Mouse (Mus musculus): ENCODE data around the gene Gp1bb. TPM values are rescaled to one million over a fixed set of nuclear protein-coding genes. Genes with fewer than 3 reads are reported as not detected.

Gp1bb gene
- total and polyA plus RNA-seq, 3 experiments: 0.11 to 0.20 TPM; not detected in 1

DNA sequence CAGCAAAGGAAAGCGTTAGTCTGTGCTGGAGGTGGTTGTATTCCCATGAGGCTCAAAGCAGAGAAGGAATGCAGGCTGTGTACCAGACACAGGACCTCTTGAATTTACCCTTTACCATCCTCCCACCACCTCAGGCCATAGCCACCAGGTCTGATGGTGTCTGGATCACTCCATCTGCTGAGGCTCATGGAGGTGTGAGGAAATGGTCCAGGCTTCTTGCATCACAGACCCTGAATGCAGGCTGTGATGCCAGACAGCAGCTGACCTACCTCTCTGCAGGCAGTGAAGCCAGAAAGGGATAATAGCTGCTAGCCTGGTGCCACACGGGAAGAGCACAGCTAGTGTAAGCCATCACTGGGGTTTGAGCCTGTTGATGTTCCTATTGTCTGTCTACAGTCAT, 16.2 kb upstream of the Gp1bb start:
- Histone ChIP-seq H3K36me3 (replicated peaks) (no peaks in the 10 kb centered on the region), H3K4me3 (ENCODE audit: low read depth, low read length) (no peak overlapping the region), H3K4me1 (ENCODE audit: insufficient read depth, low read depth, low read length) (no peaks in the 10 kb centered on the region), H3K9me3 (replicated peaks) (no peaks in the 10 kb centered on the region), H3K27me3 (ENCODE audit: insufficient read depth, low read length) (peaks cover 27% of the 10 kb centered on the region)
- TF ChIP-seq CTCF (IDR thresholded peaks at IDR 0.05; ENCODE audit: low read depth, low read length) (no peak), GATA1 (IDR thresholded peaks at IDR 0.05; ENCODE audit: borderline replicate concordance, low read length) (no peak), POLR2AphosphoS5 (IDR thresholded peaks at IDR 0.05; ENCODE audit: insufficient replicate concordance, low read depth, low read length) (no peak), TAL1 (conservative IDR thresholded peaks at IDR 0.05; ENCODE audit: low read depth, low read length) (no peak), GATA2 (IDR thresholded peaks at IDR 0.05; ENCODE audit: borderline replicate concordance, low read depth, low read length) (no peak)
- no peak for DNase-seq (ENCODE audit: low spot score)
- ATAC-seq (ENCODE audit: extremely low read depth, insufficient number of reproducible peaks, low FRiP score, poor library complexity, severe bottlenecking): no peak

DNA sequence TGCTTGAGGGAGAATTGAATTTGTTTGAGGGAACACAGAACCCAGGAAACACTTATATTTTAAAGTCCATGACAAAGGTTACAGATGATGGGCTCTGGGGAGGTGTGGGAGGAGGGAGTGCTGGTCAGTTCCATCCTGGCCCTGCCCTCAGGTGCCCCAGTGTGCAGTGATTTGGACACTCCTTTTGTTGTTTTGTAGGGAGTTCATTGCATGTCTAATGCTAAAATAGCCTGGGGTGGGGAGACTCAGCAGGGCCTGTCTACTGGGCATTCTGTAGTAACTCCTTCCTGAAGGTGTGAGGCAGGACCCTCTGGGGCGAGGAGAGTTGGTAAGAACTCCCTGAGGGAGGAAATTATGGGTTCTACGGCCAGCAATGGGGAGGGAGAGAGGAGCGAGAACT, 14.6 kb upstream of the Gp1bb start:
- no peaks in the 10 kb centered on the region for H3K4me1 ChIP-seq (ENCODE audit: insufficient read depth, low read depth, low read length)
- H3K4me3 ChIP-seq (ENCODE audit: low read depth, low read length): no peak overlapping the region
- no peak for DNase-seq (ENCODE audit: low spot score)
- TF ChIP-seq GATA1 (IDR thresholded peaks at IDR 0.05; ENCODE audit: borderline replicate concordance, low read length): no peak
- TF ChIP-seq TAL1 (conservative IDR thresholded peaks at IDR 0.05; ENCODE audit: low read depth, low read length): no peak
- TF ChIP-seq CTCF (IDR thresholded peaks at IDR 0.05; ENCODE audit: low read depth, low read length): no peak
- no peak for TF ChIP-seq POLR2AphosphoS5 (IDR thresholded peaks at IDR 0.05; ENCODE audit: insufficient replicate concordance, low read depth, low read length)
- TF ChIP-seq GATA2 (IDR thresholded peaks at IDR 0.05; ENCODE audit: borderline replicate concordance, low read depth, low read length): no peak
- ATAC-seq (ENCODE audit: extremely low read depth, insufficient number of reproducible peaks, low FRiP score, poor library complexity, severe bottlenecking): no peak
- no peaks in the 10 kb centered on the region for H3K36me3 ChIP-seq (replicated peaks)
- no peaks in the 10 kb centered on the region for H3K9me3 ChIP-seq (replicated peaks)
- peaks cover 23% of the 10 kb centered on the region for H3K27me3 ChIP-seq (ENCODE audit: insufficient read depth, low read length)

DNA sequence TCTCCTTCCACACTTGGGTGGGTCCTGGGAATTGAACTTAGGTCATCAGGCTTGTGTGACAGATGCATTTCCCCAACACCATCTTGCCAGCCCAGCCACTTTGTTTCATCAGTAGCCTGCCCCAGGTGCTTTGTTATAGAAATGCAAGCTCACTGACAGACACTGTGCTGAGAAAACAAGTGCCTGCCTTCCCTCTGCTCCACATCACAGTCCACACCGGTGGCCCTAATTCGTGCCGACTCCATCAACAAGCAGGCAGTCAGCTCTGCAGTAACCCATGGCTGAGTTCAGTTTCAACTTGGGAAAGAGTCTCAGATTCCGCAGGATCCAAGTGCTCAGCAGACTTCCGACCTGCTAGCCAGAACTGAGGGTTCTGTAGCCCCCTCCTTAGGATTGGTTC, 14.2 kb upstream of the Gp1bb start:
- Histone ChIP-seq H3K4me3 (ENCODE audit: low read depth, low read length) (no peak overlapping the region), H3K36me3 (replicated peaks) (no peaks in the 10 kb centered on the region), H3K9me3 (replicated peaks) (no peaks in the 10 kb centered on the region), H3K4me1 (ENCODE audit: insufficient read depth, low read depth, low read length) (no peaks in the 10 kb centered on the region), H3K27me3 (ENCODE audit: insufficient read depth, low read length) (peaks cover 20% of the 10 kb centered on the region)
- no peak for ATAC-seq (ENCODE audit: extremely low read depth, insufficient number of reproducible peaks, low FRiP score, poor library complexity, severe bottlenecking)
- TF ChIP-seq TAL1 (conservative IDR thresholded peaks at IDR 0.05; ENCODE audit: low read depth, low read length) (no peak), GATA2 (IDR thresholded peaks at IDR 0.05; ENCODE audit: borderline replicate concordance, low read depth, low read length) (no peak), GATA1 (IDR thresholded peaks at IDR 0.05; ENCODE audit: borderline replicate concordance, low read length) (no peak)
- no peak for DNase-seq (ENCODE audit: low spot score)

DNA sequence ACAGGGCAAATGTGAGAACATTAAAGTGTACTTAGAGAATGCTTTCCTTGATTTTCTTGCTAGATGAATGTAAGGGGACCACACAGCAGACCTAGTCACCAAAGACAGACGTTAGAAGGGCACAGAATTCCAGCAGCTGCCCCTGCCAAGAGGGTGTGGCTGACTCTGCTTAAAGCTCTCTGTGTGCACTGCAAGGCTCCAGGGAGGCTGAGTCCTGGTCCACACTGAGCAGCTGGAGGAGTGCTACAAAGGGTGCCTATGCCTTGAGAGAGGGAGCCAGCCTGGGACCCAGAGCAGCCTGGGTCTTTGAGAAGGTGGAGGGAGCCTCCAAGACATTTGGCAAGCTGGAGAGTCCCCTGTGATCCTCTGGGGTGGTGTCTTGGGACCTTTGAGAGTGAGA, 11.1 kb upstream of the Gp1bb start:
- peaks cover 35% of the 10 kb centered on the region for H3K27me3 ChIP-seq (ENCODE audit: insufficient read depth, low read length)
- ATAC-seq (ENCODE audit: extremely low read depth, insufficient number of reproducible peaks, low FRiP score, poor library complexity, severe bottlenecking): no peak
- H3K36me3 ChIP-seq (replicated peaks): no peaks in the 10 kb centered on the region
- DNase-seq (ENCODE audit: low spot score): no peak
- peaks cover 4% of the 10 kb centered on the region for H3K9me3 ChIP-seq (replicated peaks)
- no peaks in the 10 kb centered on the region for H3K4me1 ChIP-seq (ENCODE audit: insufficient read depth, low read depth, low read length)
- TF ChIP-seq TAL1 (conservative IDR thresholded peaks at IDR 0.05; ENCODE audit: low read depth, low read length): no peak
- TF ChIP-seq CTCF (IDR thresholded peaks at IDR 0.05; ENCODE audit: low read depth, low read length): no peak
- TF ChIP-seq GATA2 (IDR thresholded peaks at IDR 0.05; ENCODE audit: borderline replicate concordance, low read depth, low read length): no peak
- no peak for TF ChIP-seq POLR2AphosphoS5 (IDR thresholded peaks at IDR 0.05; ENCODE audit: insufficient replicate concordance, low read depth, low read length)
- no peak for TF ChIP-seq GATA1 (IDR thresholded peaks at IDR 0.05; ENCODE audit: borderline replicate concordance, low read length)
- H3K4me3 ChIP-seq (ENCODE audit: low read depth, low read length): no peak overlapping the region

DNA sequence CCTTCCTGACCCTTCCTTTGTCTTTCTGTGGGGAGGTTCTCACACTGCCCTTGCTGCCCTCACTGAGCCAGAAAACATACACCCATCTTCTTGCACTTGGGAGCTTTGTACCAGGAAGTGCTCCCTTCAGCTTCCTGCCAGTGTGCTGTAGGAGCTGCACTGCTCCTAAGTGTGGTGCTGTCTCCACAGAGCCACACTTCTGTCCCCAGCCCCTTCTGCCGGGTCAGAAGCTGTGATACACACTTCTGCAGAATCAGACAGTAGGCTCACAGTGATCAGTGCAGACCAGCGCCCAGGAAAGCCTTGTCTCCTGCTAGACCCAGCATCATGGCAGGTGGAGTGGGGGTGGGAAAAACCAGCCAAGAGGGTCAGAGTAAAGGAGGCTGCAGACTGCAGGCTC, 10.6 kb upstream of the Gp1bb start:
- no peak for TF ChIP-seq GATA2 (IDR thresholded peaks at IDR 0.05; ENCODE audit: borderline replicate concordance, low read depth, low read length)
- TF ChIP-seq POLR2AphosphoS5 (IDR thresholded peaks at IDR 0.05; ENCODE audit: insufficient replicate concordance, low read depth, low read length): no peak
- TF ChIP-seq CTCF (IDR thresholded peaks at IDR 0.05; ENCODE audit: low read depth, low read length): no peak
- Histone ChIP-seq H3K27me3 (ENCODE audit: insufficient read depth, low read length) (peaks cover 38% of the 10 kb centered on the region), H3K4me1 (ENCODE audit: insufficient read depth, low read depth, low read length) (no peaks in the 10 kb centered on the region), H3K4me3 (ENCODE audit: low read depth, low read length) (no peak overlapping the region), H3K9me3 (replicated peaks) (peaks cover 4% of the 10 kb centered on the region), H3K36me3 (replicated peaks) (no peaks in the 10 kb centered on the region)
- ATAC-seq (ENCODE audit: extremely low read depth, insufficient number of reproducible peaks, low FRiP score, poor library complexity, severe bottlenecking): no peak
- DNase-seq (ENCODE audit: low spot score): no peak

DNA sequence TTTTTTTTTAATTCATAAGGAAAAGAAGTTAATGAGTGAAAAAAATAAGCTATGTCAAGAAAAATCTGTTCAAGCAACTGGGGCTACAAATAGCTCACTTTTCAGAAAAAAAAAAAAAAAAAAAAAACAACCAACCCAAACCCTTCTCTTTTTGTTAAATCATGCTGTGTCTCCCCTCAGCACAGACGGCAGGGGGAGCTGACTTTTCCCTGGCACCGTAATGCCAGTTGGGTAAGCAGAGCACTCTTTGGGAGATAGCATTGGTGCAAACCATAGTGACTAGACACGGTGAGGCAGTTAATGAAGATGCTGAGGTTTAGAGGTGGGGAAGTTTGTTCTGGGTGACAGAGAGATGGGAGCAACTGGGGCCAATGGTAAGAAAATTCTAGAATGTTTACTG, 9.9 kb upstream of the Gp1bb start:
- ATAC-seq (ENCODE audit: extremely low read depth, insufficient number of reproducible peaks, low FRiP score, poor library complexity, severe bottlenecking) (no peak), DNase-seq (ENCODE audit: low spot score) (no peak)
- no peak overlapping the region for H3K4me3 ChIP-seq (ENCODE audit: low read depth, low read length)
- no peaks in the 10 kb centered on the region for H3K36me3 ChIP-seq (replicated peaks)
- peaks cover 4% of the 10 kb centered on the region for H3K9me3 ChIP-seq (replicated peaks)
- no peaks in the 10 kb centered on the region for H3K4me1 ChIP-seq (ENCODE audit: insufficient read depth, low read depth, low read length)
- no peak for TF ChIP-seq GATA1 (IDR thresholded peaks at IDR 0.05; ENCODE audit: borderline replicate concordance, low read length)
- no peak for TF ChIP-seq POLR2AphosphoS5 (IDR thresholded peaks at IDR 0.05; ENCODE audit: insufficient replicate concordance, low read depth, low read length)
- no peak for TF ChIP-seq GATA2 (IDR thresholded peaks at IDR 0.05; ENCODE audit: borderline replicate concordance, low read depth, low read length)
- no peak for TF ChIP-seq CTCF (IDR thresholded peaks at IDR 0.05; ENCODE audit: low read depth, low read length)
- TF ChIP-seq TAL1 (conservative IDR thresholded peaks at IDR 0.05; ENCODE audit: low read depth, low read length): no peak
- peaks cover 41% of the 10 kb centered on the region for H3K27me3 ChIP-seq (ENCODE audit: insufficient read depth, low read length)

DNA sequence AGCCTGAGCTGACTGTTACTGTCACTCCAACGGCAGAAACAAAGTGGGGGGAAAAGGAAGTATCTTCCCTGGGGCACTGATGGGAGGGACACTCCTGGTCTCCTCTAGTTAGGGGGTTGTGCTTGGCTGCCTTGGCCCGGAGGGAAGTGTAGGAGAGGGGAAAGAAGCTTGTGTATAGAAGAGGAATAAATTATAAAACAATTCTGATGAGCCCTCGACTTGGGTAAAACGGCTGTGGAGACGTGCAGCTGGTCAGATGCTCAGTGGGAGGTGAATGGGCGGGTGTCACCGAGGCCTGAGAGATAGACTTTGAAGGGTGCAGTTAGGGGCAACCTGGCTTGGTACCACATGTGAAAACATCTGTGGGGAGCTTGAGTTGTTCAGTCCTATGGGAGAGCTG, 8.9 kb upstream of the Gp1bb start:
- Histone ChIP-seq H3K4me1 (ENCODE audit: insufficient read depth, low read depth, low read length) (no peaks in the 10 kb centered on the region), H3K27me3 (ENCODE audit: insufficient read depth, low read length) (peaks cover 41% of the 10 kb centered on the region), H3K9me3 (replicated peaks) (peaks cover 12% of the 10 kb centered on the region), H3K4me3 (ENCODE audit: low read depth, low read length) (no peak overlapping the region), H3K36me3 (replicated peaks) (no peaks in the 10 kb centered on the region)
- TF ChIP-seq GATA2 (IDR thresholded peaks at IDR 0.05; ENCODE audit: borderline replicate concordance, low read depth, low read length) (no peak), CTCF (IDR thresholded peaks at IDR 0.05; ENCODE audit: low read depth, low read length) (no peak)
- ATAC-seq (ENCODE audit: extremely low read depth, insufficient number of reproducible peaks, low FRiP score, poor library complexity, severe bottlenecking): no peak
- no peak for DNase-seq (ENCODE audit: low spot score)
